Mouse (Mus musculus) liver, postnatal 0 days (tissue): Measurements from ENCODE around the gene Mapk11.

Experiments used
- CTCF ChIP-seq: sonication (generic); IDR thresholded peaks from 2 replicates; pipeline ENCODE4 v1.5.1; 2016; ENCODE audit warnings: antibody characterized with exemption, low read depth
- EP300 ChIP-seq: IDR thresholded peaks from 2 replicates; pipeline ENCODE4 v1.6.1; 2016; ENCODE audit warnings: antibody characterized with exemption, low read depth, mild to moderate bottlenecking

GRCm38 (mm10) chr15:89106976-89107375 lies 42.5 kb downstream of the Mapk11 start:
- no peak for TF ChIP-seq EP300
- no peak for TF ChIP-seq CTCF
